Mouse (Mus musculus) hindbrain, embryonic 11.5 days (tissue): ENCODE data around the gene Myo1d. TPM values are rescaled to one million over a fixed set of nuclear protein-coding genes. Genes with fewer than 3 reads are reported as not detected.

Experiments
- ATAC-seq: fragments of 200-750 bp; cut with Nextera tagmentation; 2 replicates; pipeline ENCODE4 v1.8.0; 2017; ENCODE audit warnings: mild to moderate bottlenecking, moderate TSS enrichment, moderate library complexity; ENCODE audit not compliant: low FRiP score
- DNase-seq: peaks from one replicate; pipeline ENCODE4 v3.0.0-alpha.2; 2015; ENCODE audit warnings: low spot score
- H3K27ac ChIP-seq: fragments of 300-500 bp; sonication (generic); 2 replicates; pipeline ENCODE4 v1.5.1; 2014; ENCODE audit warnings: mild to moderate bottlenecking, low read depth, low read length
- H3K27me3 ChIP-seq: fragments of 300-500 bp; sonication (generic); 2 replicates; pipeline ENCODE4 v1.6.1; 2014; ENCODE audit warnings: mild to moderate bottlenecking, low read length, moderate library complexity, mixed read lengths; ENCODE audit not compliant: control insufficient read depth, insufficient read depth
- H3K36me3 ChIP-seq: fragments of 300-500 bp; sonication (generic); 2 replicates; pipeline ENCODE4 v1.6.1; 2014; ENCODE audit warnings: mild to moderate bottlenecking, low read length, moderate library complexity, mixed read lengths; ENCODE audit not compliant: control insufficient read depth, insufficient read depth
- H3K4me1 ChIP-seq: fragments of 300-500 bp; sonication (generic); replicated peaks from 2 replicates; pipeline ENCODE4 v1.6.1; 2014; ENCODE audit warnings: low read length, mixed read lengths; ENCODE audit not compliant: control insufficient read depth, insufficient read depth
- H3K4me2 ChIP-seq: fragments of 300-500 bp; sonication (generic); replicated peaks from 2 replicates; pipeline ENCODE4 v1.6.1; 2014; ENCODE audit warnings: mild to moderate bottlenecking, low read depth, low read length
- H3K4me3 ChIP-seq: fragments of 300-500 bp; sonication (generic); 2 replicates; pipeline ENCODE4 v1.5.1; 2014; ENCODE audit warnings: low read depth, low read length
- H3K9ac ChIP-seq: fragments of 300-500 bp; sonication (generic); 2 replicates; pipeline ENCODE4 v1.6.1; 2014; ENCODE audit warnings: low read depth, low read length
- H3K9me3 ChIP-seq: fragments of 300-500 bp; sonication (generic); 2 replicates; pipeline ENCODE4 v1.6.1; 2016; ENCODE audit warnings: low read length; ENCODE audit not compliant: control insufficient read depth
- WGBS: fragments of 180-500 bp; shearing (Covaris S2); extraction: QIAGEN DNeasy Blood & Tissue Kit; methylation state at CpG from one replicate; pipeline ENCODE4 v1.1.7; 2014; 5-methylcytosine and 5-hydroxymethylcytosine counted together
- polyA plus RNA-seq: library from polyadenylated mRNA; unstranded; fragments of >200 nt; fragmentation: Nextera tagmentation; extraction: Ambion mirVana; gene quantifications from 2 replicates; pipeline ENCODE4 v1.2.1, GENCODE M21; 2014

Gene Myo1d
- polyA plus RNA-seq, 1 experiment from 2014 or later, result 3.6 TPM

DNA sequence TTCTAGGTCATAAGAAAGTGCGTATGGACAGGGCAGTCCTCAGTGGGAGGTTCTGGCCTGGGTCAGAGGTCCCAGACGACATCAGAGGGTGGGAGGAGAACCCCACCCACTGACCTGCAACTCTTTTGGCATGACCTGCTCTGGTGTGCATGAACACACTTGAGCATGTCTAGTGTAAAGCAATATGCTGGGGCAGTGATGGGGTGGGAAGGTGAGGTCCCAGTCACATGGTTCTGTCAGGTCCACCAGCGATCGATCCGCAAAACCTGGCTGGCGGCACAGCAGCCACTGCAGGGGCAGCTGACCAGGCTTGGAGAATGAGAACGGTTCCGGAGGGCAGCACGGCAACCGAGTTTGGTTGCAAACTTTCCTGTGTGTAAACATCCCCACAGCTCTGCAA is 297.5 kb downstream of the Myo1d start:
- Histone ChIP-seq H3K4me1 (peaks cover 9% of the 10 kb centered on the region), H3K4me3 (no peak overlapping the region), H3K27ac (no peak overlapping the region), H3K9me3 (no peaks in the 10 kb centered on the region), H3K27me3 (peaks cover 6% of the 10 kb centered on the region; the same call in 1 of the 2 replicates), H3K36me3 (no peaks in the 10 kb centered on the region), H3K9ac (no peak overlapping the region), H3K4me2 (no peak overlapping the region)
- WGBS, result 75% methylated on average over 10 of the region's 10 CpGs
- ATAC-seq, result no peak
- DNase-seq, result no peak

DNA sequence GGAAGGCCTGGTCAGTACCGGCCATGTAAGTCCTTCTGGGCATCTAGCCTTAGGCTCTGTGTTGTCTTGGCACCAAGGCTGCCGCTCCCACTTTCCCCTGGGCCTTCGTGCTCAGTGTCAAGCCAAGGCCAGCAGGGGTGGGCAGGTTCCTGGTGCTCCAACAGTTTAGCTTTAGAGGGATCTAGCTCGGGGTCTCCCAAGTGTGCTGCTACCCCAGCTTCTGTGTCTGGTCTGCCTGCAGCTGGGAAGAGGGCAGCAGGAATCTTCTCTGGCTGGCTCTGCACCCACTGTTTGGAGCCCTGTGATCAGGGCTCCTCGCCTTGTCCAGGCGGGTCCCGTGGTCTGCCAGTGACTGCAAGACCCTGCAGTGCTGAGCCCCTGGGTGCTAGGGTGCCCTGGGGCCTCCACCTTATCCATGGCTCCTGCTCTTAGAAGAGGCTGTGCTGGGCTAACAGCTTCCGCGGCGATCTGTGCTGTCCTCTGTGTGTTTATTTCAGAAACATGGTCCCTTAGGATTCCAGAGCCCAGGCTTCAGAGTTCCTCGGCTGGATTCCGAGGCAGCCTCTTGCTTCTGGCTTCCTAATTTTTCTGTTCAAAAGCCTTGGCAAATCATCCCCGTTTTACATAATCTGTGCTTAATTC is 298.3 kb downstream of the Myo1d start:
- peaks cover 9% of the 10 kb centered on the region for H3K4me1 ChIP-seq
- no peak for DNase-seq
- no peak for ATAC-seq
- no peaks in the 10 kb centered on the region for H3K36me3 ChIP-seq
- peak overlapping the region; percentile 11 for H3K4me2 ChIP-seq
- peaks cover 6% of the 10 kb centered on the region; the same call in 1 of the 2 replicates for H3K27me3 ChIP-seq
- no peak overlapping the region for H3K27ac ChIP-seq
- H3K9ac ChIP-seq, result no peak overlapping the region
- H3K9me3 ChIP-seq, result no peaks in the 10 kb centered on the region
- 74% methylated on average over 13 of the region's 13 CpGs for WGBS
- peak overlapping the region; percentile 9; the same call in 1 of the 2 replicates for H3K4me3 ChIP-seq

GRCm38 (mm10) chr11:80479906-80480866 is 299.6 kb downstream of the Myo1d start:
- Histone ChIP-seq H3K27ac (0 out of 2 replicates have a peak overlapping the region, but pooled peaks have one; percentile 17), H3K4me1 (peaks cover 9% of the 10 kb centered on the region)
- WGBS, result 80% methylated on average over 31 of the region's 31 CpGs

GRCm38 (mm10) chr11:80479425-80479824 is 300.4 kb downstream of the Myo1d start:
- H3K4me1 ChIP-seq, result peaks cover 8% of the 10 kb centered on the region
- peak overlapping the region; percentile 96 for H3K9ac ChIP-seq
- peaks cover 10% of the 10 kb centered on the region for H3K27me3 ChIP-seq
- peak overlapping the region; percentile 93 for H3K4me2 ChIP-seq
- no peak for ATAC-seq
- no peak for DNase-seq
- H3K4me3 ChIP-seq, result peak overlapping the region; percentile 86
- WGBS, result 70% methylated on average over 5 of the region's 5 CpGs
- no peaks in the 10 kb centered on the region for H3K36me3 ChIP-seq
- no peak overlapping the region for H3K27ac ChIP-seq
- H3K9me3 ChIP-seq, result no peaks in the 10 kb centered on the region

More at GRCm38 (mm10) chr11:80479906-80480866, 299.6 kb downstream of the Myo1d start:
- H3K9me3 ChIP-seq, result no peaks in the 10 kb centered on the region
- no peak for ATAC-seq
- H3K4me3 ChIP-seq, result peak overlapping the region; percentile 86
- peaks cover 8% of the 10 kb centered on the region for H3K27me3 ChIP-seq
- no peaks in the 10 kb centered on the region for H3K36me3 ChIP-seq
- peak overlapping the region; percentile 93 for H3K4me2 ChIP-seq
- DNase-seq, result no peak
- peak overlapping the region; percentile 96 for H3K9ac ChIP-seq

DNA sequence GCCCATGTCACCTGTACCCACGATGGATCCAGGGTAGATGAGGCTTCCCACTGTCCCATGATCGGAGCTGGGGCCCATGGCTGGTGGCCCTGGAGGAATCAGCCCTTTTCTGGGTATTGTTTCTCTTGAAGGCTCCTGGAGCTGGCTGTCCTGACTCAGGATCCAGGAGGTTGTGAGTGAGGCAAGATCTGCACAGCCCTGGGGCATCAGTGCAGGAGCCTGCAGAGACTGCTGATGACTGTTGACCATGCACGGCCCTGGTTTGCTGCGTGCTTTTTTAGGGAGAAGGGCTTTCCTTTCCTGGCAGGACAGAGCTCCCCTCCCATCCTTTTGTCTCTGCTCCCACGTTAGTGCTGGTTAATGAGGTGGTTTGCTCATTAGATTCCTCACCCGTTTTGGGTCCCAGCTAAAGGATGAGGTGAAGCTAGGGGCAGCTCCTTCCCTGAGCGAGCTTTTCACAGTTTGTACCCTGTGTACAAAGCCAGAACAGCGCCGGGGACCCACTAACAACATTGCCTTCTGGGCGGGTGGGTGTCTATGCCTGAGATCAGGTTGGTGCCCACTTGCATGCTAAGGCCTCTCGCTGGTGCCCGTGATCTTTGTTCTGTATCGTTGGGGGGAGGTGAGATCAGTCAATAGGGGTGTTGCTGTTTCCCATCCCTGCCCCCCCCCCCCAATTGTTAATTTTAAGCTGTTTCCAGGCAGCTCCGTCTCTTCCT is 301.0 kb downstream of the Myo1d start:
- no peak for ATAC-seq
- WGBS, result 56% methylated on average over 14 of the region's 14 CpGs
- Histone ChIP-seq H3K36me3 (no peaks in the 10 kb centered on the region), H3K9ac (peak overlapping the region; percentile 96), H3K9me3 (no peaks in the 10 kb centered on the region), H3K4me1 (peaks cover 4% of the 10 kb centered on the region; the same call in 1 of the 2 replicates), H3K4me2 (peak overlapping the region; percentile 93), H3K27me3 (peaks cover 10% of the 10 kb centered on the region), H3K4me3 (peak overlapping the region; percentile 86), H3K27ac (peak overlapping the region; percentile 25; the same call in 1 of the 2 replicates)
- no peak for DNase-seq

- Histone ChIP-seq H3K9ac (peak overlapping the region; percentile 96), H3K36me3 (no peaks in the 10 kb centered on the region), H3K4me1 (peaks cover 4% of the 10 kb centered on the region; the same call in 1 of the 2 replicates), H3K4me2 (peak overlapping the region; percentile 93), H3K4me3 (peak overlapping the region; percentile 86), H3K27me3 (peaks cover 10% of the 10 kb centered on the region), H3K9me3 (no peaks in the 10 kb centered on the region), H3K27ac (peak overlapping the region; percentile 92)
- 12% methylated on average over 53 of the region's 55 CpGs for WGBS
- DNase-seq, result peak; percentile 56
- peak; percentile 36 for ATAC-seq
Observed at GRCm38 (mm10) chr11:80477341-80478199, 302.3 kb downstream of the Myo1d start.

DNA sequence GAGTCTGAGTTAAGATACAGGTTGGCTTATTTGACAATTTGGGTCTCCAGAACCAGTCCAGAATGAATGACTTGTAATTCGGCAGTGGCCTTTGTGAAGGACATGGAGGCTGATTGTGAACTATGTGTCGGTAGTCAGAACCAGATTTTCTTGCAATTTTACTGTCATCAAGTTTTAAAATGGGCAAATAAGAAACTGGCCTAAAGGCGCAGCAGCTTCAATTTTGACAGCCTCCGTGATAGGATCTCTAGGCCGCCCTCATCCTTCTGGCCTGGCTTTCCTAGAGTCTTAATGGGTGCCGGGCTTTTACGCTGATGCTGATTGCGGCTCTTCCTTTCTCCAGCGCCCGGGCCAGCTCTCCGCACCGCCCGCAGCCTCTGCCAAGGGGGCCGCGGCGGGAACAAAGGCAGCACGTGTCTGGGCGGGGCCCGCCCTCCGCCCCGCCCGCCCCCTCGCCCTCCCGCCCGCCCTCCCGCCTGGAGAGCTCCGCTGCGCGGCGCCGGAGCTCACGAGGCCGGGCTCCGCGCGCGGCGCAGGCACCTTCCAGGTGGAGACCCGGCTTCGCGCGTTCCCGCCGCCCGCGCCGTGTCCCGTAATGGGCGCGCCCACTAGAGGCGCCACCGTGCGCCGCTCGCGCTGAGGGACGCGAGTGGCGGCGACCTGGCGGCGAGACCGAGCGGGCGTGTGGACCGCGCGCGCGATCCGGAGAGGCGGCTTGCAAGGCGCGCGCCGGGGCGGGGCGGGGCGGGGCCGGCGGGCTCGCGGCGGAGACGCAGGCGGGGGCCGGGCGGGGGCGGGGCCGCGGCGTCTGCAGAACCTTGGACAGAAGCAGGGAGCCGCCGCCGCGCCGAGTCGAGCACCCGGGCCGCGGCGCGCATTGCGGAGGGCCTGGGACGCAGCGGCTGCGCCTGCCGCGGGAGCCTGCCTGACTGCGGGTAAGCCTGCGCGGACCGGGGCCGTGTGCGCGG is 303.3 kb downstream of the Myo1d start, which contains the start of gene Cdk5r1:
Gene Cdk5r1 (plus strand): TSS at position 802 of the 968 bp plus-strand sequence.
- peak within 1 kb of the TSS; percentile 92 for H3K27ac ChIP-seq
- H3K4me1 ChIP-seq, result peaks cover 4% of the 10 kb centered on the region; the same call in 1 of the 2 replicates
- ATAC-seq, result peak; percentile 91
- peak within 1 kb of the TSS; percentile 86 for H3K4me3 ChIP-seq
- peak within 1 kb of the TSS; percentile 93 for H3K4me2 ChIP-seq
- H3K9ac ChIP-seq, result peak within 1 kb of the TSS; percentile 96
- DNase-seq, result peak; percentile 95
- H3K36me3 ChIP-seq, result no peaks in the 10 kb centered on the region
- WGBS, result 1% methylated on average over 26 of the region's 116 CpGs
- H3K9me3 ChIP-seq, result no peaks in the 10 kb centered on the region
- H3K27me3 ChIP-seq, result peaks cover 10% of the 10 kb centered on the region
